Mouse (Mus musculus) ES-Bruce4 (cell line): ENCODE measurements at regions not wholly inside any gene's neighbourhood (a gene's known extent, or its start where the extent isn't known, plus 50 kb on each side); places are given as distances from the start of the nearest gene placed in this dataset.

Experiments
- CTCF ChIP-seq: IDR thresholded peaks from one replicate; pipeline ENCODE4 v1.8.1; 2011; ENCODE audit warnings: low read depth, low read length
- POLR2A ChIP-seq: IDR thresholded peaks from one replicate; pipeline ENCODE4 v1.8.1; 2011; ENCODE audit warnings: low read length; ENCODE audit not compliant: insufficient read depth

GRCm38 (mm10) chr12:39851610-39852009, 186.2 kb downstream of the Arl4a start:
- TF ChIP-seq POLR2A, result no peak
- no peak for TF ChIP-seq CTCF
